Mouse (Mus musculus): Measurements from ENCODE around the gene Mtmr4.
A peak's percentile ranks its signal among the peaks of the same experiment; 100 is the strongest.

Gene Mtmr4

DNA sequence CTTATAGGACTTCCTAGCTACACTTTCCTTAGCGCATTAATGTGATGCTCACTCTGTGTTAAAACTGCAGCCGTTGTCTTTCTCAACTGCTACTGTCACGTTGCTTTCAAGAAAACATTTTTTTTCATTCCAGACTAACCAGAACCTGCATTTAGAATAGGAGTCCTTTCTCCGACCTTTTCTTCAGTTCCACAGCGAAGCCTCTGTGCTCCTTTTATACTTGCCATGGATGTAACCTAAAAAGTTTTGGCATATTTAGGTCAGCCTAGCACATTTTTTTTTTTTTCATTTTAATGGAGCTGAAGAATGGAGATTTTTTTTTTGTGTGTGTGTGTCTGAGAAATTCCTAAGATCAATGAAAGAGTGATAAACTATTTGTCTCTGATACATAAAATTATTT, 23.6 kb downstream of the Mtmr4 start:
- DNase-seq (ENCODE audit: low spot score), result no peak

- DNase-seq (ENCODE audit: low spot score), result no peak
Observed at GRCm38 (mm10) chr11:87615952-87616351, 24.0 kb downstream of the Mtmr4 start.

GRCm38 (mm10) chr11:87616790-87617474, 25.0 kb downstream of the Mtmr4 start, which contains the start of gene Hsf5:
Gene Hsf5, plus strand, starts transcription at chr11:87617164.
- no peak for DNase-seq (ENCODE audit: low spot score)

- no peak for DNase-seq (ENCODE audit: low spot score)
Observed at GRCm38 (mm10) chr11:87617606-87618005, 25.6 kb downstream of the Mtmr4 start.

DNA sequence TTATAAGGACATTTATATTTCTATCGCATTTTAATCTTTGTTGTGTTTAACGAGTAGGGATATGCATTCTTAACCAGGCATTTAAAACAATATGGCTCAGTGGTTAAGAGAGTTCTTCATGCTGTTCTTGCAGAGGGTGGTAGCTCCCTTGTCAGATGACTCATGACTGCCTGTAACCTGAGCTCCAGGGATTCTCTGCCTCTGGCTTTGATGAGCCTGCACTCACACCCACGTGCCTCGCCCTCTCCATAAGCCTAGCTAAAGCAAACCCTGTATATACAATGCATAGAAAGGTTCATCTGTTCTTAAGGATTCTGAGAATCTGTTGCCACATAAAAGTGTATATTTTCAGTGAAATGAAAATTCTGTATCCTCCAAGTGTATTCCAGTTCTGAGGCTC, 31.2 kb downstream of the Mtmr4 start:
- DNase-seq (ENCODE audit: low spot score), result no peak

- no peak for DNase-seq (ENCODE audit: low spot score)
Observed at GRCm38 (mm10) chr11:87629859-87630258, 37.9 kb downstream of the Mtmr4 start.

GRCm38 (mm10) chr11:87638793-87639192, 46.8 kb downstream of the Mtmr4 start:
- DNase-seq (ENCODE audit: low spot score), result no peak

- DNase-seq (ENCODE audit: low spot score), result peak; percentile 39
Observed at GRCm38 (mm10) chr11:87639206-87639605, 47.2 kb downstream of the Mtmr4 start.

- DNase-seq (ENCODE audit: low spot score), result no peak
Observed at GRCm38 (mm10) chr11:87642865-87643264, 50.9 kb downstream of the Mtmr4 start.

DNA sequence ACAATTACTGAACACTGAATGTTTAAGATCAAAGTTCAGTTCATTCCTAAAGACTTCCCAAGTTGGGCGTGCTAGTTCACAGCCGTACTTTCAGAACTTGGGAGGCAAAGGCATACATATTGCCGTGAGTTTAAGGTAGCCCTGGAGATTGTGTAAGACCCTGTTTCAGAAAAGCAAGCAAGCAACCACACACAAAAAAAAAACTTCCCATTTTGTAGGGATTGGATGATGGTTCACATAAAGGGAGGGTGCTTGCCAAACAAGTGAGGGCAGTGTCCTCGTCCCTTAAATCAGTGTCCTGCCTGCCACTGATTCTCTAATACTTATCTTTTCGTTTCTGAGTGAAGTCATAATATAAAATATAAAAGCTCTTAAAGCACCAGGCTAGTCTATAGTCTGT, 62.7 kb downstream of the Mtmr4 start:
- DNase-seq (ENCODE audit: low spot score), result no peak

- no peak for DNase-seq (ENCODE audit: low spot score)
Observed at GRCm38 (mm10) chr11:87659216-87659615, 67.3 kb downstream of the Mtmr4 start.

DNA sequence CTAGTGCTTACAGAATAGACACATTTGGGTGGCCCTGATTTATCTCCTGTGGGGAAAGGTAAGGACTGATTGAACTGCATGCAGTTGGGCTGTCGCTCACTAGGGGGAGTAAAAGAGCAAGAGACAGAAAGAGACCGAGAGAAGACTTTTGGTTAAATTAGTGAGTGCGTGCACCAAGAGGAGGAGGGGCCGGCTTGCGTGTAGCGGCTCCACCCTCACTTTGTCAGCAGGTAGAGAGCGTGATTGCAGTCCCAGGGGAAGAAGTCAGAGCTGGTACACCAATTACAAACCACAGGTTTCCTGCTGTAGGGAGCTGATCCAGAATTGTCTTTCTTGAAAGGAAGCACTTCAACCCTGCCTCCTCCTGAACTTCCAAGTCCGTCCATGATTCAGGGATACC, 70.4 kb downstream of the Mtmr4 start, which contains the start of gene Rnf43:
Rnf43 (plus strand) TSS at position 316 of the 400 bp plus-strand sequence.
- peak; percentile 73 for DNase-seq (ENCODE audit: low spot score)

DNA sequence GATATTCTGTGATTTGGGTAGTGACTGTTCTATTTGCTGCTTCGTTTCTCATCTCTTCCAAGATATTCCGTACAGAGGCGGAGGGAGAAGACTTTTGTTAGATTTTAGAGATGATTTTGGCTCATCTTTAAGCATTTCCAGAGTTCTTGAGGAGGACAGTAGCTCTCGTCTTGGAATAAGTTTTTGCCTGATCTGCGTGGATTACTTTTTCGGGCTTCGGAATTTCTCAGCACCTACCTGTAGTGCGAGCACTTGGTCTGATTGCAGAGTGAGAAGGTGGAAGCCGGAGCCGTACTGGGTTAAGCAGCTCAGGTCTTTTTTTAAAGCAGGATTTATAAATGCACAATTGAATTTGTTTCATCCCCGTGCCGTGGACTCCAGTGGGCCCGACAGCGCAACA, 70.9 kb downstream of the Mtmr4 start:
- no peak for DNase-seq (ENCODE audit: low spot score)

GRCm38 (mm10) chr11:87663948-87664347, 72.0 kb downstream of the Mtmr4 start:
- no peak for DNase-seq (ENCODE audit: low spot score)

DNA sequence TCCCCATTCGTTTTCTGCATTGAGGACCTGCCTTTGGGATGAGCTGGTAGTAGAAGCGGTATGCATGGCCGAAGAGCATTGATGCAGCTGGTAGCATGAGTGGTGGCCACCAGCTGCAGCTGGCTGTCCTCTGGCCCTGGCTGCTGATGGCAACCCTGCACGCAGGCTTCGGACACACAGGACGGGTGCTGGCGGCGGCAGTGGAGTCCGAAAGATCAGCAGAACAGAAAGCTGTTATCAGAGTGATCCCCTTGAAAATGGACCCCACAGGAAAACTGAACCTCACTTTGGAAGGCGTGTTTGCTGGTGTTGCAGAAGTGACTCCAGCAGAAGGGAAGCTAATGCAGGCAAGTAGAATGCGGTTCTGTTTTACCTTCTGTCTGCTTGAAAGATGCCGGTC, 72.6 kb downstream of the Mtmr4 start:
- DNase-seq (ENCODE audit: low spot score), result no peak

- no peak for DNase-seq (ENCODE audit: low spot score)
Observed at GRCm38 (mm10) chr11:87665224-87665623, 73.3 kb downstream of the Mtmr4 start.

DNA sequence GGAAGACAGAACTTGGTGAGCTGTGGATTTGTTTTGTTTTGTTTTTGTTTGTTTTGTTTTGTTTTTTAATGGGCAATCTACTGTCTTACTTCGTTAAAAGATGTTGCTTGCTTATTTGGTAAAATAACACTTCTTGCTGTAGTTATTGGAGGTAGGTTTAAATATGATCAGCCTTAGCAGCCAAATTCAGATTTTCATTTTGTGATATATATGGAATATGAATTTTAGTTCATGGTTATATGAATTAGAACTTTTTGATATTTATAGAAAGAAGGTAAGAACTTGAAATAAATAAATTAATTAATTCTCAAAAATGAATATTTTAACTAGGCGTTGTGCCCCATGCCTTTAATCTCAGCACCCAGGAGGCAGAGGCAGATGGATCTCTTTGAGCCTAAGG, 73.7 kb downstream of the Mtmr4 start:
- no peak for DNase-seq (ENCODE audit: low spot score)
